Mouse (Mus musculus) E14TG2a.4 (cell line): ENCODE results near the gene Rhot1.
"Not testable (repeated sequence)": the region's sequence is repeated elsewhere in the genome, so short reads cannot be mapped to it uniquely, and the experiment has no call there.

Experiments used
- H3K27me3 ChIP-seq: 2 replicates; pipeline ENCODE4 v1.6.1; 2014; ENCODE audit warnings: low read length, control low read depth; ENCODE audit not compliant: insufficient read depth
- H3K36me3 ChIP-seq: 2 replicates; pipeline ENCODE4 v1.6.1; 2014; ENCODE audit warnings: low read length, control low read depth; ENCODE audit not compliant: insufficient read depth
- H3K4me1 ChIP-seq: replicated peaks from 2 replicates; pipeline ENCODE4 v1.6.1; 2014; ENCODE audit warnings: low read depth, low read length, control low read depth
- H3K4me3 ChIP-seq: replicated peaks from 2 replicates; pipeline ENCODE4 v1.5.1; 2014; ENCODE audit warnings: mild to moderate bottlenecking, low read length
- H3K9me3 ChIP-seq: 2 replicates; pipeline ENCODE4 v1.6.1; 2014; ENCODE audit warnings: low read length, control low read depth
- CTCF ChIP-seq: conservative IDR thresholded peaks from 2 replicates; pipeline ENCODE4 v1.5.1; 2014; ENCODE audit warnings: low read length
- NANOG ChIP-seq: IDR thresholded peaks from 2 replicates; pipeline ENCODE4 v1.6.1; 2014; ENCODE audit warnings: borderline replicate concordance, low read length, mixed read lengths
- POU5F1 ChIP-seq: IDR thresholded peaks from 2 replicates; pipeline ENCODE4 v1.6.1; 2014; ENCODE audit warnings: low read length, borderline replicate concordance

Rhot1 gene

GRCm38 (mm10) chr11:80204037-80204436 lies 4.8 kb upstream of the Rhot1 start:
- no peaks in the 10 kb centered on the region for H3K9me3 ChIP-seq
- peaks cover 10% of the 10 kb centered on the region for H3K4me1 ChIP-seq
- H3K27me3 ChIP-seq, result no peaks in the 10 kb centered on the region
- TF ChIP-seq CTCF, result no peak
- TF ChIP-seq NANOG, result no peak
- TF ChIP-seq POU5F1, result no peak
- no peak overlapping the region for H3K4me3 ChIP-seq
- H3K36me3 ChIP-seq, result peaks cover 6% of the 10 kb centered on the region

- H3K27me3 ChIP-seq, result no peaks in the 10 kb centered on the region
- H3K4me3 ChIP-seq, result no peak overlapping the region
- H3K9me3 ChIP-seq, result no peaks in the 10 kb centered on the region
- TF ChIP-seq NANOG, result no peak
- no peak for TF ChIP-seq POU5F1
- no peak for TF ChIP-seq CTCF
- H3K4me1 ChIP-seq, result peaks cover 12% of the 10 kb centered on the region
- no peaks in the 10 kb centered on the region for H3K36me3 ChIP-seq
These were observed 3.9 kb upstream of the Rhot1 start for GRCm38 (mm10) chr11:80204941-80205340.

GRCm38 (mm10) chr11:80208465-80208859 lies 357 bp upstream of the Rhot1 start:
- Histone ChIP-seq H3K9me3 (no peaks in the 10 kb centered on the region), H3K4me3 (peak overlapping the region; percentile 100), H3K27me3 (no peaks in the 10 kb centered on the region), H3K36me3 (peaks cover 16% of the 10 kb centered on the region), H3K4me1 (peaks cover 34% of the 10 kb centered on the region)
- no peak for TF ChIP-seq NANOG
- no peak for TF ChIP-seq POU5F1
- TF ChIP-seq CTCF, result no peak

- H3K4me1 ChIP-seq, result peaks cover 33% of the 10 kb centered on the region
- peak overlapping the region; percentile 100 for H3K4me3 ChIP-seq
- H3K9me3 ChIP-seq, result no peaks in the 10 kb centered on the region
- peaks cover 32% of the 10 kb centered on the region for H3K36me3 ChIP-seq
- TF ChIP-seq CTCF, result no peak
- TF ChIP-seq POU5F1, result no peak
- no peak for TF ChIP-seq NANOG
- H3K27me3 ChIP-seq, result no peaks in the 10 kb centered on the region
These were observed 1.5 kb downstream of the Rhot1 start for GRCm38 (mm10) chr11:80210321-80210720.

- TF ChIP-seq POU5F1 (no peak), NANOG (no peak), CTCF (no peak)
- Histone ChIP-seq H3K36me3 (peaks cover 48% of the 10 kb centered on the region), H3K27me3 (no peaks in the 10 kb centered on the region), H3K4me1 (peaks cover 36% of the 10 kb centered on the region), H3K4me3 (no peak overlapping the region), H3K9me3 (no peaks in the 10 kb centered on the region)
These were observed 3.5 kb downstream of the Rhot1 start for GRCm38 (mm10) chr11:80212282-80212681.

- TF ChIP-seq CTCF, result no peak
- no peak for TF ChIP-seq POU5F1
- TF ChIP-seq NANOG, result no peak
- peaks cover 59% of the 10 kb centered on the region for H3K36me3 ChIP-seq
- no peaks in the 10 kb centered on the region for H3K9me3 ChIP-seq
- H3K4me3 ChIP-seq, result no peak overlapping the region
- H3K4me1 ChIP-seq, result peaks cover 27% of the 10 kb centered on the region
- no peaks in the 10 kb centered on the region for H3K27me3 ChIP-seq
These were observed 6.5 kb downstream of the Rhot1 start for GRCm38 (mm10) chr11:80215291-80215690.

GRCm38 (mm10) chr11:80218657-80219293 lies 10.0 kb downstream of the Rhot1 start:
- H3K4me1 ChIP-seq, result peaks cover 9% of the 10 kb centered on the region
- peaks cover 68% of the 10 kb centered on the region for H3K36me3 ChIP-seq
- H3K27me3 ChIP-seq, result no peaks in the 10 kb centered on the region

GRCm38 (mm10) chr11:80230066-80230465 lies 21.2 kb downstream of the Rhot1 start:
- not testable (repeated sequence) for H3K9me3 ChIP-seq, H3K4me1 ChIP-seq, H3K4me3 ChIP-seq, H3K27me3 ChIP-seq
- H3K36me3 ChIP-seq, result peaks cover 75% of the 10 kb centered on the region

More at GRCm38 (mm10) chr11:80218657-80219293, 10.0 kb downstream of the Rhot1 start:
- no peaks in the 10 kb centered on the region for H3K9me3 ChIP-seq
- H3K4me3 ChIP-seq, result no peak overlapping the region
- TF ChIP-seq NANOG (no peak), CTCF (no peak), POU5F1 (no peak)

- no peak for TF ChIP-seq POU5F1
- TF ChIP-seq CTCF, result no peak
- TF ChIP-seq NANOG, result no peak
- Histone ChIP-seq H3K9me3 (no peaks in the 10 kb centered on the region), H3K4me1 (peaks cover 4% of the 10 kb centered on the region; the same call in 1 of the 2 replicates), H3K4me3 (no peak overlapping the region), H3K36me3 (peaks cover 66% of the 10 kb centered on the region), H3K27me3 (no peaks in the 10 kb centered on the region)
These were observed 28.5 kb downstream of the Rhot1 start for GRCm38 (mm10) chr11:80237278-80237677.
